Mouse (Mus musculus): ENCODE measurements around the gene P3h3. TPM values are rescaled to one million over a fixed set of nuclear protein-coding genes. Genes with fewer than 3 reads are reported as not detected.

The P3h3 gene
- polyA plus RNA-seq, 1 experiment from 2014 or later, result 61.7 TPM

GRCm38 (mm10) chr6:124863125-124863657 lies 5.6 kb upstream of the P3h3 start:
- Histone ChIP-seq H3K27ac (0 out of 2 replicates have a peak overlapping the region, but pooled peaks have one; percentile 69), H3K4me2 (replicated peaks) (peak overlapping the region; percentile 84), H3K4me1 (peaks cover 40% of the 10 kb centered on the region), H3K4me3 (peak overlapping the region; percentile 55), H3K9me3 (no peaks in the 10 kb centered on the region), H3K27me3 (peaks cover 12% of the 10 kb centered on the region; the same call in 1 of the 2 replicates), H3K36me3 (no peaks in the 10 kb centered on the region), H3K9ac (peak overlapping the region; percentile 72)
- ATAC-seq (ENCODE audit: insufficient number of reproducible peaks, insufficient read depth, low FRiP score, low TSS enrichment), result 0 out of 2 replicates have a peak, but pooled peaks have one; percentile 2
- WGBS, result under 1% methylated on average over 8 of the region's 16 CpGs

DNA sequence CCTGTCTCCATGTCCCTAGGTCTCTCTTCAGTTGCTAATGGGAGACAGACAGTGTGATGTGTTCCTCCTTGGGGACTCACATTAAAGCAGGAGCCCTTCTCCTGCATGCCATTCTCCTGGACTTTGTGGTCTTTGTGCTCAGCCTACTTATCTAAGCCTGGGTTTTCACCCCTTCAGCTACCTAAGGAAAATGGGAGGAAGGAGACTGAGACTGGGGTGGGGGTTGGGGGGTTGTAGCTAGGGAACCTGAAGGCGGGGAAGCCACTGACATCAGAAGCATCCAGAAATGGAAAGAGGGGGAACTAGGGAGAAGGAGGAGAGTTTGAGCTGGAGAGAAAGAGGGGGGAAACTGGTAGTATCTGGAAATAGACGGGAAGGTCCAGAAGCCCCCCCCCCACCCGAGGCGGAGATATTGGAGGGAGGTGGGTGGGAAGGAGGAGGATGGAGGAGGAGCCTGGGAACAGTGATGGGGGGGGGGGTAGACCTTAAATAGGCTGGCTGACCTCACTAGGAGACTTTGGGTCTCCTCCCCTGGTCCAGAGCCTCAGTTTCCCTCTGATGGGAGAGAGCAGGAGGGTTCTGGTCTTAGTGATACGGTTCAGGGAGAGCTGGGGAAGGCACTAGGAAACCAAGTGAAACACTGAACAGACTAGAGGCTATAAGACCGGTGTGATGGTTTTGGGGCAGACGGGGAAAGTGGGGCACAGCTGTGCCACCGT lies 5.0 kb upstream of the P3h3 start:
- H3K36me3 ChIP-seq, result no peaks in the 10 kb centered on the region
- 12% methylated on average over 8 of the region's 8 CpGs for WGBS
- peak overlapping the region; percentile 72; the same call in 1 of the 2 replicates for H3K9ac ChIP-seq
- peaks cover 12% of the 10 kb centered on the region; the same call in 1 of the 2 replicates for H3K27me3 ChIP-seq
- H3K4me1 ChIP-seq, result peaks cover 42% of the 10 kb centered on the region
- H3K4me2 ChIP-seq (replicated peaks), result peak overlapping the region; percentile 84
- H3K4me3 ChIP-seq, result peak overlapping the region; percentile 55
- no peak for ATAC-seq (ENCODE audit: insufficient number of reproducible peaks, insufficient read depth, low FRiP score, low TSS enrichment)
- H3K27ac ChIP-seq, result no peak overlapping the region
- no peaks in the 10 kb centered on the region for H3K9me3 ChIP-seq

GRCm38 (mm10) chr6:124861802-124862201 lies 4.2 kb upstream of the P3h3 start:
- no peaks in the 10 kb centered on the region for H3K36me3 ChIP-seq
- H3K27ac ChIP-seq, result no peak overlapping the region
- ATAC-seq (ENCODE audit: insufficient number of reproducible peaks, insufficient read depth, low FRiP score, low TSS enrichment), result no peak
- 39% methylated on average over 3 of the region's 3 CpGs for WGBS
- H3K4me1 ChIP-seq, result peaks cover 42% of the 10 kb centered on the region
- H3K4me3 ChIP-seq, result no peak overlapping the region
- H3K9ac ChIP-seq, result no peak overlapping the region
- H3K4me2 ChIP-seq (replicated peaks), result no peak overlapping the region
- H3K9me3 ChIP-seq, result no peaks in the 10 kb centered on the region
- H3K27me3 ChIP-seq, result peaks cover 12% of the 10 kb centered on the region; the same call in 1 of the 2 replicates

DNA sequence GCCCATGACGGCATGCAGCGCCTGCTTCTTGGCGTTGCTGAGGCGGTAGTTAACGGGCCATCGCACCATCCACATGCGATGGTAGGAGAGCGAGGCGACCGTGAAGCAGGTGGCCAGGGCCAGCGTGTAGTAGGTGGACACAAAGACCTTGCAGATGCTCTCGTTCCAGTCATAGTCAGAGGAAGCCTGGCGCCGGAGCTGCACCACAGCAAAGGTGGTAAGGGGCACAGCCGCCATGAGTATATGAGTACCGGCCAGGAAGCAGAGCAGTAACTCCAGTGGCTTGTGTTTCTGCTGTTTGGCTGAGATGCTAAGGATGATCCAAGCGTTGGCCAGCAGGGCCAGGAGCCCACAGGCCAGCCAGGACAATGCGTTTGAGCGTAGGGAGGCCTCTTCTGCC lies 3.7 kb upstream of the P3h3 start:
- H3K9me3 ChIP-seq, result no peaks in the 10 kb centered on the region
- H3K27me3 ChIP-seq, result peaks cover 9% of the 10 kb centered on the region; the same call in 1 of the 2 replicates
- ATAC-seq (ENCODE audit: insufficient number of reproducible peaks, insufficient read depth, low FRiP score, low TSS enrichment), result no peak
- 79% methylated on average over 19 of the region's 19 CpGs for WGBS
- no peak overlapping the region for H3K4me2 ChIP-seq (replicated peaks)
- H3K36me3 ChIP-seq, result no peaks in the 10 kb centered on the region
- no peak overlapping the region for H3K27ac ChIP-seq
- no peak overlapping the region for H3K4me3 ChIP-seq
- peaks cover 43% of the 10 kb centered on the region for H3K4me1 ChIP-seq
- H3K9ac ChIP-seq, result no peak overlapping the region

DNA sequence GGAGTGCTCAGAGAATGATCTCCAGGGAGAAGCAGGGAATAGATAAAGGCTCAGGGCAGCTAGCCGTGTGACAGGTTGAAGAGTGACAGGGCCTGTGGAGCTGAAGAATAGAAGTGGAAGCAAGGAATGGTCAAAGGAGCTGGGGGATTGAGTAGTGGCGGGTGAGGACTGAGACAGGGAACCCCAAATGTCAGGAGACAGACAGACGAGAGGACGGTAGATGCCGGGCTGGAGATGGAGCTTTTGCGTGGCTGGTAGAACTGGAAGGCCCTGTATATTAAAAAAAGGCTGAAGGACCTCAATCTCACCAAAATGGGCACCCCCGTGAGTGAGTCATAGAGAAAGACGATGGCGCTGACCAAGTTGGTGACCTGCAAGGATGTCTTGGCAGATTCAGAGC lies 3.0 kb upstream of the P3h3 start:
- no peak for ATAC-seq (ENCODE audit: insufficient number of reproducible peaks, insufficient read depth, low FRiP score, low TSS enrichment)
- 88% methylated on average over 9 of the region's 9 CpGs for WGBS
- no peaks in the 10 kb centered on the region for H3K9me3 ChIP-seq
- no peak overlapping the region for H3K4me2 ChIP-seq (replicated peaks)
- H3K36me3 ChIP-seq, result no peaks in the 10 kb centered on the region
- peaks cover 46% of the 10 kb centered on the region for H3K4me1 ChIP-seq
- peak overlapping the region; percentile 37; the same call in 1 of the 2 replicates for H3K27ac ChIP-seq
- H3K4me3 ChIP-seq, result no peak overlapping the region
- peaks cover 5% of the 10 kb centered on the region; the same call in 1 of the 2 replicates for H3K27me3 ChIP-seq
- no peak overlapping the region for H3K9ac ChIP-seq

DNA sequence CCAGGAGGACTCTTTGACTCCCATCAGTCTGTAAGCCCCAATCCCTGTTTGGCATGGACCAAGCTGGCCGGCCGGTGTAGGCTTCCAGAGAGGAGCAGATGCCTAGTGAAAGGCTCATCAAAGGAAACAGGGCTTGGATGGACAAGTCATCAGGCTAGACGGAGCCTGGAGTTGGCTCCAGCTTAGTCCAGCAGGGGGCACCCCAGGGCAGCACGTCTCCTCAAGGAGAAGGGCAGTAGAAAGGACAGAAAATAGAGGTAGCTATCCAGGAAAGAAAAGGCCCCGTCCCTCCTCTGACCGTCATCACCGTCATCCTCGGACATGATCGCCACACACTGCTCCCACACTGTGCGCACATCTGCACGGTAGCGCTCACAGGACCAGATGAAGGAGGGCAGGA lies 2.2 kb upstream of the P3h3 start:
- 0 out of 2 replicates have a peak, but pooled peaks have one; percentile 13 for ATAC-seq (ENCODE audit: insufficient number of reproducible peaks, insufficient read depth, low FRiP score, low TSS enrichment)
- peaks cover 4% of the 10 kb centered on the region; the same call in 1 of the 2 replicates for H3K36me3 ChIP-seq
- H3K4me2 ChIP-seq (replicated peaks), result 0 out of 2 replicates have a peak overlapping the region, but pooled peaks have one; percentile 14
- peaks cover 47% of the 10 kb centered on the region for H3K4me1 ChIP-seq
- H3K4me3 ChIP-seq, result no peak overlapping the region
- no peaks in the 10 kb centered on the region; the same call in 1 of the 2 replicates for H3K27me3 ChIP-seq
- H3K27ac ChIP-seq, result 0 out of 2 replicates have a peak overlapping the region, but pooled peaks have one; percentile 37
- H3K9ac ChIP-seq, result no peak overlapping the region
- no peaks in the 10 kb centered on the region for H3K9me3 ChIP-seq
- WGBS, result 8% methylated on average over 12 of the region's 12 CpGs

DNA sequence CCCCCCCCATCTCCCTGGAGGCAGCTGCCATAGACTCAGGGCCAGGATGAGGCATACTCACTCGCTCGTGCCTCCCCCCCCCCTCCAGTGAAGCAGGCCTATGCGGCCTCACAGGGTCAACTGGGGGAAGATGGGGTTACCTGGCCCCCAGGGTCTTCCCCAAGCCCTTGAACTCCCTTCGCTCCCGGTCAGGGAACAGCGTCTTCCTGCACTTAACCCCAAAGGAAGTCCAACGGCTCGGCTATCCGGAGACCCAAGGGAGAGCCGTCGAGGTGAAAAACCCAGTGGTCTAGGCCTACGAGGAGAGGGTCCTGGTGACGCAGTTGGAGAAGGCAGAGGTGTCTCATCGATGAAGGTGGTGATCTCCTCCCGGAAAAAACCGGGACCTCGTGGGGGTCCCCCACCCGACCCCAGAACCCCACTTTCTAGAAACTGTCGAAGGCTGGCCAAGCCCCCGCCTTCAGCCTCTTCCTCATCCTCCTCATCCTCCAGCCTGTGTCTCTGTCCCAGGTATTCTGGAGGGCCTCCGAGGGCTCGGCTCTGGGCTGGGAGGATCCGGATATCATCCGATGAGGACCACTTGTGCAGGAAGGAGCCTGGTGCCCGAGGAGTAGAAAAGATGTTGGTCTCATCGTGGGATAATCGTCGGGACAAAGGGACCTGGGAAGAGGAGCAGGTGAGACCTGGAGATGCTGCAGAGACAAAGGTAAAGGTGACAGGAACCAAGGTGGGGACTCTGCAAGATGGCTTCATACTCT lies 1.2 kb upstream of the P3h3 start:
- WGBS, result 73% methylated on average over 28 of the region's 28 CpGs
- H3K27ac ChIP-seq, result 0 out of 2 replicates have a peak overlapping the region, but pooled peaks have one; percentile 99
- peak overlapping the region; percentile 76 for H3K4me2 ChIP-seq (replicated peaks)
- H3K4me3 ChIP-seq, result peak overlapping the region; percentile 87; the same call in 1 of the 2 replicates
- no peak for ATAC-seq (ENCODE audit: insufficient number of reproducible peaks, insufficient read depth, low FRiP score, low TSS enrichment)
- peaks cover 41% of the 10 kb centered on the region for H3K4me1 ChIP-seq
- no peaks in the 10 kb centered on the region for H3K27me3 ChIP-seq
- H3K9me3 ChIP-seq, result no peaks in the 10 kb centered on the region
- peak overlapping the region; percentile 97; the same call in 1 of the 2 replicates for H3K9ac ChIP-seq
- peaks cover 12% of the 10 kb centered on the region for H3K36me3 ChIP-seq

DNA sequence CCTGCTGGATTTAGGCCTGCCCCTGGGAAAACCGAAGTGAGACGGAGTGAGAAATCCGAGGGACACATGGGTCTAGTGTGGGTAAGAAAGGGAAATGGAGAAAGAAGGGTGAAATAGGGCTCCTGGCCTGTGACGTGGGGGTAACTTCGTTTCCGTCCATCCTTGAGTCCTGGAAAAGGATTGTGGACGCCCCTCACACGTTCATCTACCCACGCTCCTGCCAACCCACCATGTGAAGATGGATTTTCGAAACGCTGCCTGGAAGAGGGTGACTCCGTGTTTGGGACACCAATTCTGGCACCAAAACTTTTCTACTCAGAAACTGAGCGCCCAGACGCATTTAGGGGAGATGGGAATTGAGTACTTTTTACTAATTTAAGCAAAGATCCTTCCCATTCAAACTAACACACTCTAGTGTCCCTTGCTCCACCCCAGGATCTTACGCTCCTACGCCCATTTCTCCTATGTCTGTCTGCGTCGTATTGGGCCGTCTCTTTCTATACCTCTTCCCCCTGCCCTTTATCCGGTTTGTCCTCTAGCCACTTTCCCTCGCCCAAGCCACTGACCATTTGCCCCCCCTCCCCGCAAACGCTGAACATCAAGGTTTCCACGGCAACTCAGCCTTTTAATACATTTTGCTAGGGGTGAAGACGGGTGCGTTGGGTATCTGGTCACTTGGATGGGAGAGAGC lies 433 bp upstream of the P3h3 start:
- Histone ChIP-seq H3K36me3 (peaks cover 19% of the 10 kb centered on the region), H3K27ac (peak overlapping the region; percentile 99), H3K4me2 (replicated peaks) (peak overlapping the region; percentile 76), H3K4me3 (peak overlapping the region; percentile 87), H3K9me3 (no peaks in the 10 kb centered on the region), H3K9ac (peak overlapping the region; percentile 97), H3K4me1 (peaks cover 38% of the 10 kb centered on the region), H3K27me3 (no peaks in the 10 kb centered on the region)
- no peak for ATAC-seq (ENCODE audit: insufficient number of reproducible peaks, insufficient read depth, low FRiP score, low TSS enrichment)
- 19% methylated on average over 26 of the region's 26 CpGs for WGBS

- Histone ChIP-seq H3K27me3 (no peaks in the 10 kb centered on the region), H3K9me3 (no peaks in the 10 kb centered on the region), H3K27ac (peak overlapping the region; percentile 99), H3K4me2 (replicated peaks) (peak overlapping the region; percentile 76), H3K9ac (peak overlapping the region; percentile 97), H3K4me3 (peak overlapping the region; percentile 87), H3K4me1 (peaks cover 24% of the 10 kb centered on the region), H3K36me3 (peaks cover 27% of the 10 kb centered on the region)
- WGBS, result under 1% methylated on average over 13 of the region's 14 CpGs
- ATAC-seq (ENCODE audit: insufficient number of reproducible peaks, insufficient read depth, low FRiP score, low TSS enrichment), result peak; percentile 72
Measured at GRCm38 (mm10) chr6:124856321-124856720, 1.2 kb downstream of the P3h3 start.

- Histone ChIP-seq H3K4me1 (peaks cover 16% of the 10 kb centered on the region), H3K27ac (no peak overlapping the region), H3K9ac (no peak overlapping the region), H3K4me2 (replicated peaks) (no peak overlapping the region), H3K36me3 (peaks cover 34% of the 10 kb centered on the region), H3K9me3 (no peaks in the 10 kb centered on the region), H3K4me3 (no peak overlapping the region), H3K27me3 (no peaks in the 10 kb centered on the region)
- no peak for ATAC-seq (ENCODE audit: insufficient number of reproducible peaks, insufficient read depth, low FRiP score, low TSS enrichment)
- WGBS, result 77% methylated on average over 12 of the region's 12 CpGs
Measured at GRCm38 (mm10) chr6:124854647-124855046, 2.9 kb downstream of the P3h3 start.

DNA sequence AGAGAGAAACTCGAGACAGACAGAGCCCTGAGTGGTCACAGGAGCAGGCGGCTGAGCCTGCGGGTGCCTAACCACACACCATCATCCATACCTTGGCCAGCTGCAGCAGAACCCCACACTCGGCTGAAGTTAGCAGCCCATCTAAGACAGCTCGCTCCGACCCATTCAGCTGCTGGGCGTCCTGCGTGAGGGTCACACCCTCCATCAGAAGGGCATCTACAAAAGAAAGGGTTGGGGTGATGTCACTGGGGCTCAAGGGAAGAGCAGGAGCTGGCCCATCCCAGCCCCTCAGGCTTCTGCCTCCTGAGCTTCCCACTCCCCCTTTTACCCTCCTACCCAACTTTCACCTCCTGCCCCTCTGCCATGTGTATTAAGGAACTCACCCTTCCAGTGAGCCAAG lies 7.0 kb downstream of the P3h3 start:
- 71% methylated on average over 8 of the region's 8 CpGs for WGBS
- Histone ChIP-seq H3K4me1 (0 out of 2 replicates have a peak, but pooled peaks cover 1% of the 10 kb centered on the region), H3K9ac (no peak overlapping the region), H3K4me2 (replicated peaks) (no peak overlapping the region), H3K4me3 (no peak overlapping the region), H3K27me3 (no peaks in the 10 kb centered on the region), H3K27ac (no peak overlapping the region), H3K36me3 (peaks cover 41% of the 10 kb centered on the region), H3K9me3 (no peaks in the 10 kb centered on the region)
- no peak for ATAC-seq (ENCODE audit: insufficient number of reproducible peaks, insufficient read depth, low FRiP score, low TSS enrichment)

Measured in embryonic facial prominence, embryonic 12.5 days (tissue).